In genomic region chr1:193201383-193201778, GRCm38 (mm10) we compare ENCODE assay signal across 9 mouse cellular contexts. TPM values are rescaled to one million over a fixed set of nuclear protein-coding genes. Genes with fewer than 3 reads are reported as not detected.
DNase-seq lines count a peak whose midpoint lies in the region; ATAC-seq and TF ChIP-seq lines count a peak whose summit lies in the region.
"Had no signal": no experiment of that assay in that cellular context is flagged by ENCODE, and none has a peak within 500 bp of the region (broad histone marks: within the 10 kb centered on the region; RNA-seq: fewer than 3 reads in every experiment).

Traf3ip3 (minus strand) TSS chr1:193201703.

- H3K27ac ChIP-seq in kidney, adult 2 months (ENCODE audit: insufficient read depth, low read depth, low read length), result no peak within 1 kb of the TSS
- H3K27ac ChIP-seq in embryonic facial prominence, embryonic 15.5 days (replicated peaks), result no peak within 1 kb of the TSS
- H3K27ac ChIP-seq in forebrain, embryonic 14.5 days (ENCODE audit: low read depth, low read length), result no peak within 1 kb of the TSS
- H3K27ac ChIP-seq: neural tube, embryonic 15.5 days had no signal

- H3K9me3 ChIP-seq in embryonic facial prominence, embryonic 15.5 days (replicated peaks), result no peaks in the 10 kb centered on the region
- no peaks in the 10 kb centered on the region for H3K9me3 ChIP-seq in forebrain, embryonic 14.5 days (replicated peaks; ENCODE audit: control insufficient read depth, low read length)
- H3K9me3 ChIP-seq: neural tube, embryonic 15.5 days had no signal

- H3K9ac ChIP-seq in embryonic facial prominence, embryonic 15.5 days, result no peak within 1 kb of the TSS
- H3K9ac ChIP-seq in forebrain, embryonic 14.5 days (ENCODE audit: low read length), result no peak within 1 kb of the TSS
- H3K9ac ChIP-seq: neural tube, embryonic 15.5 days had no signal

- TF ChIP-seq CTCF in kidney, adult 2 months (conservative IDR thresholded peaks at IDR 0.05; ENCODE audit: insufficient read depth, insufficient read length, low read depth, low read length), result no peak

- H3K4me1 ChIP-seq in kidney, adult 2 months (ENCODE audit: control insufficient read depth, insufficient read depth, low read length), result peaks cover 7% of the 10 kb centered on the region; the same call in 1 of the 2 replicates
- H3K4me1 ChIP-seq in embryonic facial prominence, embryonic 15.5 days, result no peaks in the 10 kb centered on the region
- H3K4me1 ChIP-seq in forebrain, embryonic 14.5 days (ENCODE audit: control insufficient read depth, insufficient read depth, low read length), result no peaks in the 10 kb centered on the region
- H3K4me1 ChIP-seq: neural tube, embryonic 15.5 days had no signal

- H3K36me3 ChIP-seq in kidney, adult 2 months (ENCODE audit: control insufficient read depth, insufficient read depth, low read length), result no peaks in the 10 kb centered on the region
- no peaks in the 10 kb centered on the region for H3K36me3 ChIP-seq in embryonic facial prominence, embryonic 15.5 days
- H3K36me3 ChIP-seq in forebrain, embryonic 14.5 days (ENCODE audit: control insufficient read depth, insufficient read depth, low read length), result no peaks in the 10 kb centered on the region
- H3K36me3 ChIP-seq: neural tube, embryonic 15.5 days had no signal

- 66% methylated on average over 5 of the region's 5 CpGs for WGBS in kidney, adult 2 months
- WGBS in embryonic facial prominence, embryonic 15.5 days, result 47% methylated on average over 5 of the region's 5 CpGs
- 64% methylated on average over 5 of the region's 5 CpGs for WGBS in forebrain, embryonic 14.5 days

- TF ChIP-seq POLR2A in kidney, adult 2 months (IDR thresholded peaks at IDR 0.05; ENCODE audit: low read depth, low read length), result no peak

- no peaks in the 10 kb centered on the region for H3K27me3 ChIP-seq in kidney, adult 2 months (replicated peaks; ENCODE audit: control insufficient read depth, insufficient read depth, low read length)
- H3K27me3 ChIP-seq in embryonic facial prominence, embryonic 15.5 days, result no peaks in the 10 kb centered on the region
- H3K27me3 ChIP-seq in forebrain, embryonic 14.5 days (replicated peaks; ENCODE audit: control insufficient read depth, insufficient read depth, low read length), result no peaks in the 10 kb centered on the region
- H3K27me3 ChIP-seq: neural tube, embryonic 15.5 days had no signal

- H3K4me2 ChIP-seq in embryonic facial prominence, embryonic 15.5 days (replicated peaks), result no peak within 1 kb of the TSS
- no peak within 1 kb of the TSS for H3K4me2 ChIP-seq in forebrain, embryonic 14.5 days (ENCODE audit: low read length)
- H3K4me2 ChIP-seq: neural tube, embryonic 15.5 days had no signal

- no peak for ATAC-seq in embryonic facial prominence, embryonic 15.5 days (ENCODE audit: insufficient number of reproducible peaks, low FRiP score, low TSS enrichment, low read depth)
- no peak for ATAC-seq in forebrain, embryonic 14.5 days

- peak; percentile 29 for DNase-seq in kidney, adult 2 months
- no peak for DNase-seq in kidney, postnatal 10 days
- peak; percentile 67 to 79 for DNase-seq in lung, postnatal 4 days
- peak; percentile 93 for DNase-seq in thymus, postnatal 0 days (ENCODE audit: low spot score)
- DNase-seq in forebrain, embryonic 14.5 days (ENCODE audit: low spot score), result no peak
- DNase-seq in ovary, postnatal 36 days (ENCODE audit: low spot score), result no peak
- no peak for DNase-seq in right cerebral cortex, postnatal 25 days

- H3K4me3 ChIP-seq in kidney, adult 2 months (ENCODE audit: insufficient read depth, low read depth, low read length), result no peak within 1 kb of the TSS
- H3K4me3 ChIP-seq in embryonic facial prominence, embryonic 15.5 days (replicated peaks), result no peak within 1 kb of the TSS
- H3K4me3 ChIP-seq in forebrain, embryonic 14.5 days (ENCODE audit: low read depth, low read length), result no peak within 1 kb of the TSS
- H3K4me3 ChIP-seq: neural tube, embryonic 15.5 days had no signal

RNA-seq across cellular contexts. Expression of gene Traf3ip3, which starts in this region (rescaled TPM):
- polyA plus RNA-seq in kidney, adult 2 months (2012; rRNA removed), result 0.52 and 3.2 TPM in 2 replicates
- polyA plus RNA-seq in embryonic facial prominence, embryonic 15.5 days (2015; fragmentation: Nextera tagmentation; extraction: Ambion mirVana), result 23.6 and 31.4 TPM in 2 replicates
- 193 and 196 TPM in 2 replicates for polyA plus RNA-seq in thymus, postnatal 0 days (2015; fragmentation: Nextera tagmentation; extraction: Ambion mirVana)
- polyA plus RNA-seq in forebrain, embryonic 14.5 days (2014; fragmentation: Nextera tagmentation; extraction: Ambion mirVana), result 1.5 and 2.0 TPM in 2 replicates

Comparison
In these comparisons a context has a peak if more than half of its experiments do, and no peak if none do; other contexts are left out.
1. DNase-seq: peak in kidney, adult 2 months (single experiment), lung, postnatal 4 days (2 of 2) and thymus, postnatal 0 days (single experiment); none in kidney, postnatal 10 days (single experiment), forebrain, embryonic 14.5 days (single experiment), ovary, postnatal 36 days (single experiment) and right cerebral cortex, postnatal 25 days (single experiment).